Mouse (Mus musculus) lung, postnatal 0 days (tissue): Measurements from ENCODE around the gene Stx6.

ENCODE experiments used
- CTCF ChIP-seq: IDR thresholded peaks from 2 replicates; pipeline ENCODE4 v1.5.1; 2016; ENCODE audit warnings: antibody characterized with exemption, mild to moderate bottlenecking
- EP300 ChIP-seq: IDR thresholded peaks from 2 replicates; pipeline ENCODE4 v1.6.1; 2016; ENCODE audit warnings: antibody characterized with exemption, mild to moderate bottlenecking, control low read depth

GRCm38 (mm10) chr1:155218924-155219323, 60.4 kb downstream of the Stx6 start:
- TF ChIP-seq CTCF (no peak), EP300 (no peak)
